Mouse (Mus musculus): ENCODE measurements at regions not wholly inside any gene's neighbourhood (a gene's known extent, or its start where the extent isn't known, plus 50 kb on each side); places are given as distances from the start of the nearest gene placed in this dataset.

DNA sequence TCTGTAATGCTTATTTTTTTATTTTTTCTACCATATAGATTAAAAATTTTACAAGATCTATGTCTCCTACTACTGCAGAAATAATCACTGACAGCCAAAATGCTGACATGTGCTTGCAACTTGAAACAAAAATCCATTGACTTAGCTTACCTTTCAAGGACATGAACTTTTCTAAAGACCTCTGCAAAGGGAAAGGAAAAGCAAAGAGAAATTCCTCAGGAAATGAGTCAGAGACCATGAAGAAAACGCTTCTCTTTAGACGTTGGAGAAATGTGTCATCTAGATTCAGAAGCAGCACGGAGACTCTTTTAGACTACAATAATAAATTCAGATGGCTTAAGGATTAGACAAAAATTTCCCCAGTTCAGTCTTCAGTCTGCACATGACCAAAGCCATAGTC, 2188.6 kb upstream of the Tenm3 start:
- no peaks in the 10 kb centered on the region for H3K9me3 ChIP-seq (replicated peaks; ENCODE audit: control insufficient read depth, low read length)

GRCm38 (mm10) chr8:51010508-51010907, 2166.8 kb upstream of the Tenm3 start:
- no peak overlapping the region for H3K27ac ChIP-seq (replicated peaks; ENCODE audit: low read depth, low read length)
- H3K4me2 ChIP-seq (ENCODE audit: low read depth, low read length), result no peak overlapping the region
- H3K27me3 ChIP-seq (ENCODE audit: control insufficient read depth, insufficient read depth, low read length), result no peaks in the 10 kb centered on the region
- H3K9ac ChIP-seq (replicated peaks; ENCODE audit: low read length), result no peak overlapping the region
- 87% methylated on average over 3 of the region's 3 CpGs for WGBS
- H3K4me3 ChIP-seq (ENCODE audit: low read depth, low read length), result no peak overlapping the region
- no peaks in the 10 kb centered on the region for H3K36me3 ChIP-seq (replicated peaks; ENCODE audit: control insufficient read depth, insufficient read depth, low read depth, low read length)
- H3K4me1 ChIP-seq (ENCODE audit: control insufficient read depth, insufficient read depth, low read length), result no peaks in the 10 kb centered on the region
- H3K9me3 ChIP-seq (replicated peaks; ENCODE audit: control insufficient read depth, low read length), result no peaks in the 10 kb centered on the region
- ATAC-seq (replicated peaks; ENCODE audit: insufficient number of reproducible peaks, low FRiP score, low TSS enrichment, low read depth) (no peak), DNase-seq (ENCODE audit: low spot score) (no peak)

More for the DNA sequence above, 2188.6 kb upstream of the Tenm3 start:
- no peak overlapping the region for H3K27ac ChIP-seq (replicated peaks; ENCODE audit: low read depth, low read length)
- ATAC-seq (replicated peaks; ENCODE audit: insufficient number of reproducible peaks, low FRiP score, low TSS enrichment, low read depth) (no peak), DNase-seq (ENCODE audit: low spot score) (peak; percentile 4)
- no peak overlapping the region for H3K9ac ChIP-seq (replicated peaks; ENCODE audit: low read length)
- no peak overlapping the region for H3K4me2 ChIP-seq (ENCODE audit: low read depth, low read length)
- H3K4me1 ChIP-seq (ENCODE audit: control insufficient read depth, insufficient read depth, low read length), result no peaks in the 10 kb centered on the region
- H3K4me3 ChIP-seq (ENCODE audit: low read depth, low read length), result no peak overlapping the region
- no peaks in the 10 kb centered on the region for H3K27me3 ChIP-seq (ENCODE audit: control insufficient read depth, insufficient read depth, low read length)
- no peaks in the 10 kb centered on the region for H3K36me3 ChIP-seq (replicated peaks; ENCODE audit: control insufficient read depth, insufficient read depth, low read depth, low read length)
- WGBS, result 32% methylated on average over 3 of the region's 3 CpGs

GRCm38 (mm10) chr8:50967386-50967785, 2123.6 kb upstream of the Tenm3 start:
- Histone ChIP-seq H3K4me3 (ENCODE audit: low read depth, low read length) (no peak overlapping the region), H3K4me1 (ENCODE audit: control insufficient read depth, insufficient read depth, low read length) (no peaks in the 10 kb centered on the region), H3K9me3 (replicated peaks; ENCODE audit: control insufficient read depth, low read length) (no peaks in the 10 kb centered on the region), H3K4me2 (ENCODE audit: low read depth, low read length) (no peak overlapping the region), H3K36me3 (replicated peaks; ENCODE audit: control insufficient read depth, insufficient read depth, low read depth, low read length) (no peaks in the 10 kb centered on the region), H3K9ac (replicated peaks; ENCODE audit: low read length) (no peak overlapping the region), H3K27me3 (ENCODE audit: control insufficient read depth, insufficient read depth, low read length) (no peaks in the 10 kb centered on the region), H3K27ac (replicated peaks; ENCODE audit: low read depth, low read length) (no peak overlapping the region)
- DNase-seq (ENCODE audit: low spot score) (peak; percentile 62), ATAC-seq (replicated peaks; ENCODE audit: insufficient number of reproducible peaks, low FRiP score, low TSS enrichment, low read depth) (no peak)
- WGBS, result 47% methylated on average over 4 of the region's 4 CpGs

DNA sequence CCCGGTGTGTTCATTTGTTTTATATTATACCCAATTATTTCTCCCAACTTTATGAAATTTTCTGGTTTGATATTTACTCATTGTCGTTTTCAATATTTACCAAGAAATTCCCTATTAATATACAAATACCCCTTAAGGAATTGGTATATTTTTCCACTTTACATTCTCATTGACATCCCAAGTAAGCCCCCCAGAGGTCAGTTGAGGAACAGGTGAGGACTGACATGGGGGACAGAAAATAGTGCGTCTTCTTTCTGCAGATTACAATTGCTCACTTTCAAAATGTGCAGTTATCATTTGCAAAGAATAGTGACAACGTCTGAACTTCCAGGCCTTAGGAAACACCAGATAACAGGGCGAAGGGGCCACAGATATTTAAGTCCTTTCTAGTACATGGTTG, 2073.8 kb upstream of the Tenm3 start:
- DNase-seq (ENCODE audit: low spot score) (no peak), ATAC-seq (replicated peaks; ENCODE audit: insufficient number of reproducible peaks, low FRiP score, low TSS enrichment, low read depth) (no peak)
- no peak overlapping the region for H3K27ac ChIP-seq (replicated peaks; ENCODE audit: low read depth, low read length)
- no peak overlapping the region for H3K4me3 ChIP-seq (ENCODE audit: low read depth, low read length)
- no peaks in the 10 kb centered on the region for H3K4me1 ChIP-seq (ENCODE audit: control insufficient read depth, insufficient read depth, low read length)
- no peaks in the 10 kb centered on the region for H3K36me3 ChIP-seq (replicated peaks; ENCODE audit: control insufficient read depth, insufficient read depth, low read depth, low read length)
- no peak overlapping the region for H3K9ac ChIP-seq (replicated peaks; ENCODE audit: low read length)
- peaks cover 6% of the 10 kb centered on the region for H3K27me3 ChIP-seq (ENCODE audit: control insufficient read depth, insufficient read depth, low read length)
- H3K9me3 ChIP-seq (replicated peaks; ENCODE audit: control insufficient read depth, low read length), result no peaks in the 10 kb centered on the region
- H3K4me2 ChIP-seq (ENCODE audit: low read depth, low read length), result no peak overlapping the region
- WGBS, result 23% methylated on average over 5 of the region's 5 CpGs

- Histone ChIP-seq H3K36me3 (replicated peaks; ENCODE audit: control insufficient read depth, insufficient read depth, low read depth, low read length) (no peaks in the 10 kb centered on the region), H3K4me1 (ENCODE audit: control insufficient read depth, insufficient read depth, low read length) (no peaks in the 10 kb centered on the region), H3K27ac (replicated peaks; ENCODE audit: low read depth, low read length) (no peak overlapping the region), H3K9ac (replicated peaks; ENCODE audit: low read length) (peak overlapping the region; percentile 32; the same call in 1 of the 2 replicates), H3K27me3 (ENCODE audit: control insufficient read depth, insufficient read depth, low read length) (peaks cover 6% of the 10 kb centered on the region), H3K4me2 (ENCODE audit: low read depth, low read length) (peak overlapping the region; percentile 99), H3K9me3 (replicated peaks; ENCODE audit: control insufficient read depth, low read length) (no peaks in the 10 kb centered on the region), H3K4me3 (ENCODE audit: low read depth, low read length) (peak overlapping the region; percentile 54)
- DNase-seq (ENCODE audit: low spot score) (no peak), ATAC-seq (replicated peaks; ENCODE audit: insufficient number of reproducible peaks, low FRiP score, low TSS enrichment, low read depth) (peak; percentile 36; the same call in 1 of the 2 replicates)
- WGBS, result 3% methylated on average over 8 of the region's 8 CpGs
Observed at GRCm38 (mm10) chr8:50916733-50917113, 2073.0 kb upstream of the Tenm3 start.

DNA sequence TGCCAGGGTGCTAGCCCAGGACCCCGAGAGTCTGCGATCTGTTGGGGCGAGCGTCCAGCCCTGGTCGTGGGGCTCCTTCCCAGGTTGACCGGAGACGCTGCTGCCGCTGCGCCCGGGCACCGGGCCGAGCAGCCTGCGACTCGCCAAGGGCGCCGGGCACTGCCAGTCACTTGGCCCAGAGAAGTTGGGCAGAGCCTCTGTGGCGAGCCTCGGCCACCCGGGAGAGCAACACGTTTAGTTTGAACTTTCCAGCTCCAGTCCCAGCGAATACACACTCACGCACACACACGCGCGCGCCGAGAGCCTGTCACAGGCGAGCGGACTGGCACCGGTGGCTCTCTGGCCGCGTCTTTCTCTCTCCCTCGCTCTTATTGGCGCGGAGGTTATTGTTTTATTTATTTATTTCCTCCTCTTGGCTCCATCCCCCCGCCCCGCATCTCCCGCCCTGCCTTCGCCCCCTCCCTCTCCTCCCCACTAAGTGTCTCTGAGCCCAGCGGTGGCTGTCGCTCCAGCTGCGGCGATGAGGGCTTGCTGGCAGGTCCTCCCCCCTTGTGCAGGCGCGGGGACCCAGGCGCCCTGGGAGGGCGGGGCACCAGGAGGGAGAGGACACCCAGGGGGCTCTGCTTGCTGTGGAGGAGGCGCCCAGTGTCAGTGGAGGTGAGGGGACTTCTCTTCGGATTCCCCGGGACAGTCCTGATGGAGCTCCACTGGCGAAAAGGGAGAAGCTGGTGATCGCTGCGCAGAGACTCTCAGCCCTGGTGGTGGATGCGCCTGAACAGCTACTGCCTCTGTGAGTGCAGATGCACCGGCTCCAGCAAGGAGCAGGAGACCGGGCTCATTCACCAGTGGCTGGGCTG, 2072.4 kb upstream of the Tenm3 start:
- Histone ChIP-seq H3K36me3 (replicated peaks; ENCODE audit: control insufficient read depth, insufficient read depth, low read depth, low read length) (no peaks in the 10 kb centered on the region), H3K4me1 (ENCODE audit: control insufficient read depth, insufficient read depth, low read length) (no peaks in the 10 kb centered on the region), H3K9ac (replicated peaks; ENCODE audit: low read length) (peak overlapping the region; percentile 32), H3K27me3 (ENCODE audit: control insufficient read depth, insufficient read depth, low read length) (peaks cover 6% of the 10 kb centered on the region), H3K27ac (replicated peaks; ENCODE audit: low read depth, low read length) (no peak overlapping the region), H3K4me3 (ENCODE audit: low read depth, low read length) (peak overlapping the region; percentile 54), H3K4me2 (ENCODE audit: low read depth, low read length) (peak overlapping the region; percentile 99), H3K9me3 (replicated peaks; ENCODE audit: control insufficient read depth, low read length) (no peaks in the 10 kb centered on the region)
- peak; percentile 84 for ATAC-seq (replicated peaks; ENCODE audit: insufficient number of reproducible peaks, low FRiP score, low TSS enrichment, low read depth)
- DNase-seq (ENCODE audit: low spot score), result peak; percentile 49
- WGBS, result under 1% methylated on average over 50 of the region's 56 CpGs

GRCm38 (mm10) chr8:50915259-50915875, 2071.6 kb upstream of the Tenm3 start:
- no peaks in the 10 kb centered on the region for H3K4me1 ChIP-seq (ENCODE audit: control insufficient read depth, insufficient read depth, low read length)
- H3K9me3 ChIP-seq (replicated peaks; ENCODE audit: control insufficient read depth, low read length), result no peaks in the 10 kb centered on the region
- ATAC-seq (replicated peaks; ENCODE audit: insufficient number of reproducible peaks, low FRiP score, low TSS enrichment, low read depth) (no peak; the same call in 1 of the 2 replicates), DNase-seq (ENCODE audit: low spot score) (peak; percentile 53)
- peak overlapping the region; percentile 54 for H3K4me3 ChIP-seq (ENCODE audit: low read depth, low read length)
- under 1% methylated on average over 22 of the region's 22 CpGs for WGBS
- H3K27ac ChIP-seq (replicated peaks; ENCODE audit: low read depth, low read length), result no peak overlapping the region
- H3K27me3 ChIP-seq (ENCODE audit: control insufficient read depth, insufficient read depth, low read length), result peaks cover 6% of the 10 kb centered on the region
- H3K9ac ChIP-seq (replicated peaks; ENCODE audit: low read length), result peak overlapping the region; percentile 32; the same call in 1 of the 2 replicates
- peak overlapping the region; percentile 99 for H3K4me2 ChIP-seq (ENCODE audit: low read depth, low read length)
- no peaks in the 10 kb centered on the region for H3K36me3 ChIP-seq (replicated peaks; ENCODE audit: control insufficient read depth, insufficient read depth, low read depth, low read length)

GRCm38 (mm10) chr8:50914615-50915014, 2070.9 kb upstream of the Tenm3 start:
- Histone ChIP-seq H3K9ac (replicated peaks; ENCODE audit: low read length) (no peak overlapping the region), H3K9me3 (replicated peaks; ENCODE audit: control insufficient read depth, low read length) (no peaks in the 10 kb centered on the region), H3K36me3 (replicated peaks; ENCODE audit: control insufficient read depth, insufficient read depth, low read depth, low read length) (no peaks in the 10 kb centered on the region), H3K4me3 (ENCODE audit: low read depth, low read length) (no peak overlapping the region), H3K27ac (replicated peaks; ENCODE audit: low read depth, low read length) (no peak overlapping the region), H3K4me1 (ENCODE audit: control insufficient read depth, insufficient read depth, low read length) (no peaks in the 10 kb centered on the region), H3K27me3 (ENCODE audit: control insufficient read depth, insufficient read depth, low read length) (peaks cover 6% of the 10 kb centered on the region), H3K4me2 (ENCODE audit: low read depth, low read length) (peak overlapping the region; percentile 99)
- WGBS, result 19% methylated on average over 7 of the region's 7 CpGs
- no peak for DNase-seq (ENCODE audit: low spot score)
- no peak for ATAC-seq (replicated peaks; ENCODE audit: insufficient number of reproducible peaks, low FRiP score, low TSS enrichment, low read depth)
